Mouse (Mus musculus) heart, embryonic 12.5 days (tissue): ENCODE data around the gene Ddx54. TPM values are rescaled to one million over a fixed set of nuclear protein-coding genes. Genes with fewer than 3 reads are reported as not detected.
A peak's percentile ranks its signal among the peaks of the same experiment; 100 is the strongest.

Source experiments
- ATAC-seq: fragments of 200-750 bp; cut with Nextera tagmentation; 2 replicates; pipeline ENCODE4 v1.8.0; 2017; ENCODE audit warnings: moderate TSS enrichment, moderate library complexity; ENCODE audit not compliant: insufficient number of reproducible peaks, low FRiP score
- H3K27ac ChIP-seq: fragments of 300-500 bp; sonication (generic); 2 replicates; pipeline ENCODE4 v1.5.1; 2016; ENCODE audit warnings: mild to moderate bottlenecking, moderate library complexity; ENCODE audit not compliant: poor library complexity, severe bottlenecking
- H3K27me3 ChIP-seq: fragments of 300-500 bp; sonication (generic); replicated peaks from 2 replicates; pipeline ENCODE4 v1.6.1; 2016; ENCODE audit warnings: mild to moderate bottlenecking, moderate library complexity
- H3K36me3 ChIP-seq: fragments of 300-500 bp; sonication (generic); 2 replicates; pipeline ENCODE4 v1.6.1; 2016; ENCODE audit warnings: mild to moderate bottlenecking, moderate library complexity
- H3K4me1 ChIP-seq: fragments of 300-500 bp; sonication (generic); replicated peaks from 2 replicates; pipeline ENCODE4 v1.6.1; 2016; ENCODE audit warnings: mild to moderate bottlenecking
- H3K4me2 ChIP-seq: fragments of 300-500 bp; sonication (generic); 2 replicates; pipeline ENCODE4 v1.6.1; 2016; ENCODE audit warnings: mild to moderate bottlenecking, moderate library complexity
- H3K4me3 ChIP-seq: fragments of 300-500 bp; sonication (generic); 2 replicates; pipeline ENCODE4 v1.5.1; 2016; ENCODE audit warnings: mild to moderate bottlenecking
- H3K9ac ChIP-seq: fragments of 300-500 bp; sonication (generic); 2 replicates; pipeline ENCODE4 v1.6.1; 2016; ENCODE audit warnings: mild to moderate bottlenecking, moderate library complexity
- H3K9me3 ChIP-seq: fragments of 300-500 bp; sonication (generic); replicated peaks from 2 replicates; pipeline ENCODE4 v1.6.1; 2016; ENCODE audit warnings: mild to moderate bottlenecking, moderate library complexity
- WGBS: fragments of 180-500 bp; shearing (Covaris S2); methylation state at CpG from one replicate; pipeline ENCODE4 v1.1.7; 2016; 5-methylcytosine and 5-hydroxymethylcytosine counted together
- polyA plus RNA-seq: library from polyadenylated mRNA; unstranded; fragments of >200 nt; fragmentation: Nextera tagmentation; extraction: Ambion mirVana; gene quantifications from 2 replicates; pipeline ENCODE4 v1.2.1, GENCODE M21; 2016

Ddx54 gene
- polyA plus RNA-seq, 1 experiment from 2014 or later, result 38.7 TPM

GRCm38 (mm10) chr5:120647361-120647760 is 34.8 kb downstream of the Ddx54 start:
- H3K9me3 ChIP-seq, result no peaks in the 10 kb centered on the region
- no peak overlapping the region for H3K27ac ChIP-seq
- no peak overlapping the region for H3K9ac ChIP-seq
- H3K36me3 ChIP-seq, result no peaks in the 10 kb centered on the region
- no peak overlapping the region for H3K4me2 ChIP-seq
- H3K4me1 ChIP-seq, result peaks cover 18% of the 10 kb centered on the region
- peaks cover 51% of the 10 kb centered on the region for H3K27me3 ChIP-seq
- 77% methylated on average over 3 of the region's 4 CpGs for WGBS
- no peak overlapping the region for H3K4me3 ChIP-seq
- no peak for ATAC-seq

- no peaks in the 10 kb centered on the region for H3K9me3 ChIP-seq
- H3K36me3 ChIP-seq, result no peaks in the 10 kb centered on the region
- H3K9ac ChIP-seq, result no peak overlapping the region
- peak overlapping the region; percentile 75 for H3K4me2 ChIP-seq
- no peak overlapping the region for H3K27ac ChIP-seq
- WGBS, result 29% methylated on average over 12 of the region's 12 CpGs
- H3K27me3 ChIP-seq, result peaks cover 57% of the 10 kb centered on the region
- H3K4me1 ChIP-seq, result peaks cover 18% of the 10 kb centered on the region
- no peak for ATAC-seq
- H3K4me3 ChIP-seq, result no peak overlapping the region
These were observed 35.4 kb downstream of the Ddx54 start for GRCm38 (mm10) chr5:120647814-120648491.

- ATAC-seq, result peak; percentile 52
- Histone ChIP-seq H3K9me3 (no peaks in the 10 kb centered on the region), H3K9ac (peak within 1 kb of the TSS; percentile 50), H3K4me1 (peaks cover 13% of the 10 kb centered on the region), H3K27ac (no peak within 1 kb of the TSS), H3K4me2 (peak within 1 kb of the TSS; percentile 75), H3K4me3 (peak within 1 kb of the TSS; percentile 39), H3K27me3 (peaks cover 65% of the 10 kb centered on the region), H3K36me3 (no peaks in the 10 kb centered on the region)
- under 1% methylated on average over 53 of the region's 53 CpGs for WGBS
These were observed 36.2 kb downstream of the Ddx54 start, which contains the start of gene Rasal1 for GRCm38 (mm10) chr5:120648569-120649373. Gene Rasal1 (plus strand): TSS chr5:120648812.

GRCm38 (mm10) chr5:120649374-120649933 is 36.9 kb downstream of the Ddx54 start:
- no peak; the same call in none of the 2 replicates for ATAC-seq
- 7% methylated on average over 21 of the region's 21 CpGs for WGBS
- Histone ChIP-seq H3K4me1 (peaks cover 11% of the 10 kb centered on the region), H3K9me3 (no peaks in the 10 kb centered on the region), H3K27ac (no peak overlapping the region), H3K4me3 (peak overlapping the region; percentile 39), H3K4me2 (peak overlapping the region; percentile 75), H3K27me3 (peaks cover 72% of the 10 kb centered on the region), H3K9ac (peak overlapping the region; percentile 50; the same call in 1 of the 2 replicates), H3K36me3 (no peaks in the 10 kb centered on the region)

- H3K4me3 ChIP-seq, result no peak overlapping the region
- ATAC-seq, result no peak
- no peak overlapping the region for H3K9ac ChIP-seq
- H3K9me3 ChIP-seq, result no peaks in the 10 kb centered on the region
- WGBS, result 20% methylated on average over 13 of the region's 13 CpGs
- peaks cover 11% of the 10 kb centered on the region for H3K4me1 ChIP-seq
- no peak overlapping the region for H3K4me2 ChIP-seq
- H3K27ac ChIP-seq, result no peak overlapping the region
- no peaks in the 10 kb centered on the region for H3K36me3 ChIP-seq
- H3K27me3 ChIP-seq, result peaks cover 77% of the 10 kb centered on the region
These were observed 37.4 kb downstream of the Ddx54 start for GRCm38 (mm10) chr5:120649938-120650337.

GRCm38 (mm10) chr5:120651230-120651629 is 38.7 kb downstream of the Ddx54 start:
- Histone ChIP-seq H3K4me3 (no peak overlapping the region), H3K27ac (no peak overlapping the region), H3K9me3 (no peaks in the 10 kb centered on the region), H3K27me3 (peaks cover 78% of the 10 kb centered on the region), H3K9ac (no peak overlapping the region), H3K4me2 (no peak overlapping the region), H3K36me3 (no peaks in the 10 kb centered on the region), H3K4me1 (peaks cover 11% of the 10 kb centered on the region)
- 33% methylated on average over 5 of the region's 5 CpGs for WGBS
- no peak for ATAC-seq

GRCm38 (mm10) chr5:120652915-120653701 is 40.6 kb downstream of the Ddx54 start:
- ATAC-seq, result no peak
- H3K27ac ChIP-seq, result no peak overlapping the region
- no peak overlapping the region for H3K4me3 ChIP-seq
- H3K36me3 ChIP-seq, result no peaks in the 10 kb centered on the region
- H3K4me1 ChIP-seq, result peaks cover 11% of the 10 kb centered on the region
- 82% methylated on average over 28 of the region's 28 CpGs for WGBS
- peaks cover 76% of the 10 kb centered on the region for H3K27me3 ChIP-seq
- no peak overlapping the region for H3K4me2 ChIP-seq
- H3K9ac ChIP-seq, result no peak overlapping the region
- H3K9me3 ChIP-seq, result no peaks in the 10 kb centered on the region

GRCm38 (mm10) chr5:120653873-120654272 is 41.3 kb downstream of the Ddx54 start:
- no peak for ATAC-seq
- peaks cover 3% of the 10 kb centered on the region for H3K4me1 ChIP-seq
- no peak overlapping the region for H3K9ac ChIP-seq
- H3K4me2 ChIP-seq, result no peak overlapping the region
- WGBS, result 87% methylated on average over 2 of the region's 2 CpGs
- H3K4me3 ChIP-seq, result no peak overlapping the region
- no peaks in the 10 kb centered on the region for H3K36me3 ChIP-seq
- no peak overlapping the region for H3K27ac ChIP-seq
- H3K27me3 ChIP-seq, result peaks cover 80% of the 10 kb centered on the region
- no peaks in the 10 kb centered on the region for H3K9me3 ChIP-seq

- H3K9me3 ChIP-seq, result no peaks in the 10 kb centered on the region
- ATAC-seq, result no peak
- no peaks in the 10 kb centered on the region for H3K36me3 ChIP-seq
- peaks cover 69% of the 10 kb centered on the region for H3K27me3 ChIP-seq
- H3K4me2 ChIP-seq, result no peak overlapping the region
- H3K27ac ChIP-seq, result no peak overlapping the region
- H3K4me3 ChIP-seq, result no peak overlapping the region
- H3K4me1 ChIP-seq, result no peaks in the 10 kb centered on the region
- H3K9ac ChIP-seq, result no peak overlapping the region
- 80% methylated on average over 12 of the region's 12 CpGs for WGBS
These were observed 43.8 kb downstream of the Ddx54 start for GRCm38 (mm10) chr5:120656281-120656751.

- Histone ChIP-seq H3K9me3 (no peaks in the 10 kb centered on the region), H3K4me2 (no peak overlapping the region), H3K27me3 (peaks cover 70% of the 10 kb centered on the region), H3K4me3 (no peak overlapping the region), H3K4me1 (no peaks in the 10 kb centered on the region), H3K36me3 (no peaks in the 10 kb centered on the region), H3K27ac (no peak overlapping the region), H3K9ac (no peak overlapping the region)
- WGBS, result 49% methylated on average over 5 of the region's 5 CpGs
- ATAC-seq, result no peak
These were observed 48.3 kb downstream of the Ddx54 start for GRCm38 (mm10) chr5:120660816-120661215.
